Mouse (Mus musculus): ENCODE measurements around the gene Tox3.

GRCm38 (mm10) chr8:90348178-90348925 is at the start of gene Tox3:
- TF ChIP-seq CTCF (IDR thresholded peaks at IDR 0.05; ENCODE audit: low read depth) (no peak), EP300 (optimal IDR thresholded peaks at IDR 0.05) (no peak)
